Mouse (Mus musculus) cerebellum, postnatal 10 days (tissue): Measurements from ENCODE around the gene Meis1.

Experiments used
- DNase-seq, 2 experiments: peaks; one replicate each; pipeline ENCODE4 v3.0.0; 2021; ENCODE audit warnings: mixed read lengths in 2 of 2

Gene Meis1

GRCm38 (mm10) chr11:18900489-18900888 is 118.3 kb downstream of the Meis1 start:
- no peak for DNase-seq

- DNase-seq = no peak
Observed at GRCm38 (mm10) chr11:18898862-18899261, 119.9 kb downstream of the Meis1 start.

- peak; percentile 51 to 64 for DNase-seq
Observed at GRCm38 (mm10) chr11:18897921-18898646, 120.7 kb downstream of the Meis1 start.

GRCm38 (mm10) chr11:18897250-18897649 is 121.5 kb downstream of the Meis1 start:
- DNase-seq = no peak

- DNase-seq = no peak
Observed at GRCm38 (mm10) chr11:18892470-18892869, 126.3 kb downstream of the Meis1 start.

GRCm38 (mm10) chr11:18889139-18889538 is 129.6 kb downstream of the Meis1 start:
- no peak for DNase-seq

- no peak for DNase-seq
Observed at GRCm38 (mm10) chr11:18888651-18889050, 130.1 kb downstream of the Meis1 start.

GRCm38 (mm10) chr11:18885729-18886325 is 133.0 kb downstream of the Meis1 start:
- no peak for DNase-seq

- no peak for DNase-seq
Observed at GRCm38 (mm10) chr11:18885036-18885728, 133.6 kb downstream of the Meis1 start.

GRCm38 (mm10) chr11:18883987-18884386 is 134.8 kb downstream of the Meis1 start:
- DNase-seq = no peak

GRCm38 (mm10) chr11:18883507-18883881 is 135.3 kb downstream of the Meis1 start:
- peak in 1 of 2 experiments; percentile 45 for DNase-seq

- no peak for DNase-seq
Observed at GRCm38 (mm10) chr11:18882747-18883506, 135.9 kb downstream of the Meis1 start.

GRCm38 (mm10) chr11:18882315-18882714 is 136.5 kb downstream of the Meis1 start:
- DNase-seq = no peak

- no peak for DNase-seq
Observed at GRCm38 (mm10) chr11:18880806-18881205, 138.0 kb downstream of the Meis1 start.

- DNase-seq = no peak
Observed at GRCm38 (mm10) chr11:18879456-18879818, 139.3 kb downstream of the Meis1 start.

GRCm38 (mm10) chr11:18878748-18879455 is 139.9 kb downstream of the Meis1 start:
- peak; percentile 49 to 54 for DNase-seq

GRCm38 (mm10) chr11:18878016-18878415 is 140.8 kb downstream of the Meis1 start:
- peak; percentile 69 to 72 for DNase-seq

- peak; percentile 90 to 93 for DNase-seq
Observed at GRCm38 (mm10) chr11:18877626-18878011, 141.2 kb downstream of the Meis1 start.

GRCm38 (mm10) chr11:18876886-18877625 is 141.7 kb downstream of the Meis1 start:
- peak; percentile 73 to 77 for DNase-seq

GRCm38 (mm10) chr11:18875911-18876885 is 142.6 kb downstream of the Meis1 start:
- peak; percentile 63 to 64 for DNase-seq
